Mouse (Mus musculus): ENCODE measurements at regions not wholly inside any gene's neighbourhood (a gene's known extent, or its start where the extent isn't known, plus 50 kb on each side); places are given as distances from the start of the nearest gene placed in this dataset.
A peak's percentile ranks its signal among the peaks of the same experiment; 100 is the strongest.

GRCm38 (mm10) chr15:64627258-64627657 is 190.2 kb upstream of the Gm21798 start:
- Histone ChIP-seq H3K36me3 (ENCODE audit: control insufficient read depth, insufficient read depth, low read length, poor library complexity, severe bottlenecking) (no peaks in the 10 kb centered on the region), H3K9ac (ENCODE audit: insufficient read depth, low read depth, low read length, poor library complexity, severe bottlenecking) (no peak overlapping the region), H3K27ac (ENCODE audit: insufficient read depth, low read depth, low read length, poor library complexity, severe bottlenecking) (no peak overlapping the region), H3K9me3 (ENCODE audit: control insufficient read depth, insufficient read depth, low read depth, low read length) (no peaks in the 10 kb centered on the region), H3K4me3 (ENCODE audit: insufficient read depth in 1 of 2, low read depth in 1 of 2, low read length in 2 of 2, poor library complexity in 1 of 2, severe bottlenecking in 1 of 2) (no peak overlapping the region), H3K4me1 (ENCODE audit: control insufficient read depth in 2 of 2, insufficient read depth in 2 of 2, low read length in 2 of 2, poor library complexity in 1 of 2) (no peaks in the 10 kb centered on the region)
- in situ Hi-C loops (cut with MboI; ENCODE audit: low sequenced_read_pairs in 2 of 2, unreplicated experiment in 2 of 2) = loop anchor here in 1 of 2 experiments (25.0 kb wide), 1 partner anchor 465 kb away; no protein-coding TSS in a partner anchor
- peak; percentile 47 for DNase-seq (ENCODE audit: low read depth, low spot score)
- no peak for TF ChIP-seq MAFK (IDR thresholded peaks at IDR 0.05; ENCODE audit: insufficient read depth, low read depth, low read length)
- TF ChIP-seq ZNF384 (IDR thresholded peaks at IDR 0.05; ENCODE audit: low read depth, low read length) = no peak
- TF ChIP-seq CHD2 (IDR thresholded peaks at IDR 0.05; ENCODE audit: low read depth, low read length) = no peak
- peak; percentile 80 for TF ChIP-seq ZC3H11A (IDR thresholded peaks at IDR 0.05; ENCODE audit: borderline replicate concordance, low read depth, low read length)
- TF ChIP-seq HCFC1 (IDR thresholded peaks at IDR 0.05; ENCODE audit: borderline replicate concordance, insufficient read depth, low read length) = no peak
